Mouse (Mus musculus): Measurements from ENCODE around the gene Snai3. TPM values are rescaled to one million over a fixed set of nuclear protein-coding genes. Genes with fewer than 3 reads are reported as not detected.

The Snai3 gene
- polyA plus RNA-seq, 1 experiment from 2014 or later: not detected

DNA sequence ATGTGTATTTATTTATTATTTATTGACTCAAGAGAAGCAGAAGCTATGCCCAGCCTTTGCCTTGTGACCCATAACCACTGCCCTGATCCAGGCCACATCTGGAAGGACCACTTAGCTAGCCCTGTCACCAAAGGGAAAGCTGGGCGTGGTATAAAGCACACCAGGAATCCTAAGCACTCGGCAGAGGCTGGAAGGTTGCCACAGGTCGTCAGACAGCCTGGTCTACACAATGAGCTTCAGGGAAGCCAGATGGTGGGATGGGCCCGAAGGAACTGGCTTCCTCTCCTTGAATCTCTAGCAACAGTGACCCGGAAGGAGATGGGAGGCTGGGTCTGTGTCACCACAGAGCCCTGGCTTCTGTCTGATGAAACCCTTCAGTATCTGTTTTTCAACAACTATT, 36.9 kb downstream of the Snai3 start:
- no peak overlapping the region for H3K9ac ChIP-seq
- no peak overlapping the region for H3K27ac ChIP-seq
- DNase-seq (ENCODE audit: low spot score): no peak
- no peak for ATAC-seq (ENCODE audit: low FRiP score)
- H3K4me1 ChIP-seq (replicated peaks; ENCODE audit: control insufficient read depth, insufficient read depth, low read length): no peaks in the 10 kb centered on the region
- WGBS: 51% methylated on average over 5 of the region's 5 CpGs
- H3K27me3 ChIP-seq (ENCODE audit: control insufficient read depth, insufficient read depth, low read length): no peaks in the 10 kb centered on the region
- H3K4me2 ChIP-seq (replicated peaks): no peak overlapping the region
- no peaks in the 10 kb centered on the region for H3K9me3 ChIP-seq (ENCODE audit: control insufficient read depth, low read length)
- H3K36me3 ChIP-seq (replicated peaks; ENCODE audit: control insufficient read depth, insufficient read depth): peaks cover 7% of the 10 kb centered on the region
- no peak overlapping the region for H3K4me3 ChIP-seq (replicated peaks; ENCODE audit: low read length)

DNA sequence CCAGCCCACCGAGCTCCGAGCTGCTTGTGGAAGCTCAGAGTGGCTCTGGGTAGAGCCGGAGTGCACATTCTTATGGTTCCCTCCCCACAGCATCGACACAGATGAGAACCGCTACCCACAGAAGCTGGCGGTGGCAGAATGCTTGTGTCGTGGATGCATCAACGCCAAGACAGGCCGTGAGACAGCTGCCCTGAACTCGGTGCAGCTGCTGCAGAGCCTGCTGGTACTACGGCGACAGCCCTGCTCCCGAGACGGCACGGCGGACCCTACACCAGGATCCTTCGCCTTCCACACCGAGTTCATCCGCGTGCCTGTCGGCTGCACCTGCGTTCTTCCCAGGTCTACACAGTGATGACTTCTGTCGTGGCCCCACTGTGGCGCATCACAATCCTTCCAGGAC, 37.3 kb downstream of the Snai3 start:
- ATAC-seq (ENCODE audit: low FRiP score): no peak
- H3K4me3 ChIP-seq (replicated peaks; ENCODE audit: low read length): no peak overlapping the region
- no peak overlapping the region for H3K9ac ChIP-seq
- 85% methylated on average over 24 of the region's 24 CpGs for WGBS
- no peaks in the 10 kb centered on the region for H3K4me1 ChIP-seq (replicated peaks; ENCODE audit: control insufficient read depth, insufficient read depth, low read length)
- no peaks in the 10 kb centered on the region for H3K27me3 ChIP-seq (ENCODE audit: control insufficient read depth, insufficient read depth, low read length)
- H3K9me3 ChIP-seq (ENCODE audit: control insufficient read depth, low read length): no peaks in the 10 kb centered on the region
- H3K4me2 ChIP-seq (replicated peaks): no peak overlapping the region
- H3K27ac ChIP-seq: no peak overlapping the region
- no peak for DNase-seq (ENCODE audit: low spot score)
- peaks cover 12% of the 10 kb centered on the region for H3K36me3 ChIP-seq (replicated peaks; ENCODE audit: control insufficient read depth, insufficient read depth)

DNA sequence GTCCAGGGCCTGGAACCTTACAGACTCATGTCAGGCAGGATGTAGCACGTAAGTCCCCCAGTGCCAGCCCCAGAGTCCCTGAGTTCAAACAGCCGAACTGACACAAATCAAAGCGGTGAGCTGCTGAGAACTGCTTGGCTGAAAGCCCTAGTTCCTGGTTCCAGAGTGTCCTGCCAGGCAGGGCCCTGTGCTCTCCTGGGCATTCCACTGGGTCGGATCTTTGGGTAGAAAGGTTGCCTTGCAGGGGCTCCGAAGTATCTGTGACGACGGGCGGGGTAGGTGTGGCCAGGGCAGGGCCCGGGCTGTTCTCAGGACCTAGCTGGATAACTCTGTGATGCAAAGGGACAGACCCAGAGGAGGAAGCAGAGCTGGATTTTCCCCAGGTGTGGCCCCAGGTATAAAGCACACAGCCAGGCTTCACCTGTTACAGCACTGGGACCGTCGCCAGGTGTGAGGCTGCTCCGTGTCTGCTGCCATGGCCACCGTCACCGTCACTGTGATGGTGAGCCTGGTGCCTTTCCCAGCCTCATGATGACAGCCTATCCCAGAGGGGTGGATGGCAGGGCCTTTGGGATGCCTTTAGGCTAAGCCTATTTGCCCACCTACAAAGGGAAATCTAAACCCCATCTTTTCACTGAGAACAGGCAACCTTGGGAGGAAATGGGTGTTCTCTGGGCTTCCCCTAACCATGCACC, 39.0 kb downstream of the Snai3 start, which contains the start of gene Il17c:
Gene Il17c, plus strand, starts transcription at position 645 of the 695 bp plus-strand sequence.
- no peak within 1 kb of the TSS for H3K4me2 ChIP-seq (replicated peaks)
- H3K9ac ChIP-seq: no peak within 1 kb of the TSS
- H3K36me3 ChIP-seq (replicated peaks; ENCODE audit: control insufficient read depth, insufficient read depth): peaks cover 28% of the 10 kb centered on the region
- no peak within 1 kb of the TSS for H3K27ac ChIP-seq
- no peak for ATAC-seq (ENCODE audit: low FRiP score)
- 85% methylated on average over 14 of the region's 14 CpGs for WGBS
- no peak within 1 kb of the TSS for H3K4me3 ChIP-seq (replicated peaks; ENCODE audit: low read length)
- no peaks in the 10 kb centered on the region for H3K9me3 ChIP-seq (ENCODE audit: control insufficient read depth, low read length)
- H3K4me1 ChIP-seq (replicated peaks; ENCODE audit: control insufficient read depth, insufficient read depth, low read length): no peaks in the 10 kb centered on the region
- no peak for DNase-seq (ENCODE audit: low spot score)
- no peaks in the 10 kb centered on the region for H3K27me3 ChIP-seq (ENCODE audit: control insufficient read depth, insufficient read depth, low read length)

DNA sequence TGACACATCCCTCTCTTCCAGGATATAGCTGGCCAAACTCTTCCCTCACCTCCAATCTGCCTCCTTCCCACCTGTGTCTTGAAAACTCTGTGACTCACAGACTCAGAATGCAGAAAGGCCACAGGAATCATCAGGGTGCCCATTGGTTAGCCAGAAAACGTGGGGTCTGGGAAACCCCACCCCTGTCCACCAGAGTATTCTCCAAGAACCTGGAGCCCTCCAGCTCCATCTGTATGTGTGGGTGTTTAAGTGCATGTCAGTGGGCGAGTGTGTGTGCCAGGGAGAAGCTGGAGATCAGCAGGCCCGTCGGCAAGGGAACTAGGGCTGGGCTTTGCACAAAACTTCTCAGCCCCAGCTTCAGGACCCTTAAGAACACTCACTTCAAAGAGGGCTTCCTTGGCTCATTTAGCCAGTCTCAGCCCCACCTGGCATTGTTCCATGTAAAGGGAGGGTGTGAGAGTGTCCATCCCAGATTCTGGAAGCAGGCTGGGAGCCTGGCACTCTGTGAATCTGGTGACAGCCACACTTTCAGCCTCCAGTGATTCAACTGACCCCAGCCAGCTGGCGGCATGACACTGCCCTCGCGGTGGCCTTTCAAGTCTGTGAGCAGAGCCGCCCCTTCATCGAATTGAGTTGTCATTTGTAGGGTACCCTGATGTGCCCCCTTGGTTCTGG, 40.5 kb downstream of the Snai3 start:
- no peaks in the 10 kb centered on the region for H3K27me3 ChIP-seq (ENCODE audit: control insufficient read depth, insufficient read depth, low read length)
- no peak overlapping the region for H3K4me3 ChIP-seq (replicated peaks; ENCODE audit: low read length)
- no peak for DNase-seq (ENCODE audit: low spot score)
- H3K36me3 ChIP-seq (replicated peaks; ENCODE audit: control insufficient read depth, insufficient read depth): peaks cover 43% of the 10 kb centered on the region
- WGBS: 59% methylated on average over 9 of the region's 9 CpGs
- ATAC-seq (ENCODE audit: low FRiP score): no peak
- H3K4me2 ChIP-seq (replicated peaks): no peak overlapping the region
- H3K9ac ChIP-seq: no peak overlapping the region
- no peak overlapping the region for H3K27ac ChIP-seq
- H3K9me3 ChIP-seq (ENCODE audit: control insufficient read depth, low read length): no peaks in the 10 kb centered on the region
- no peaks in the 10 kb centered on the region for H3K4me1 ChIP-seq (replicated peaks; ENCODE audit: control insufficient read depth, insufficient read depth, low read length)

DNA sequence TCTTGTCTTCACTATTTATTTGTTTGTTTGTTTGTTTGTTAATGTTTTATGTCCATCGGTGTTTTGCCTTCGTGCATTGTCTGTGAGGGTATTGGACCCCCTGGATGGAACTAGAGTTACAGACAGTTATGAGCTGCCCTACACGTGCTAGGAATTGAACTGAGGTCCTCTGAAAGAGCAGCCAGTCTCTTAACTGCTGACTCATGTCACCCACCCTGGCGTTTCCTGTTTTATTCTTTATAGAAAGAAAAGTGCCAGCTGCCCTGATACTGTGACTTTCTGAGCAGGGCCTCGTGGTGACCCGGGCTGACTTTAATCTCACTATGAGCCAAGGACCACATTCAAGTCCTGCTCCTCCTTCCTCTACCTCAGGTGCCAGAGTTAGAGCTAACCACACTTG, 45.0 kb downstream of the Snai3 start:
- H3K27ac ChIP-seq: no peak overlapping the region
- H3K4me1 ChIP-seq (replicated peaks; ENCODE audit: control insufficient read depth, insufficient read depth, low read length): no peaks in the 10 kb centered on the region
- no peaks in the 10 kb centered on the region for H3K9me3 ChIP-seq (ENCODE audit: control insufficient read depth, low read length)
- no peak overlapping the region for H3K4me3 ChIP-seq (replicated peaks; ENCODE audit: low read length)
- no peak overlapping the region for H3K9ac ChIP-seq
- no peak for DNase-seq (ENCODE audit: low spot score)
- no peaks in the 10 kb centered on the region for H3K27me3 ChIP-seq (ENCODE audit: control insufficient read depth, insufficient read depth, low read length)
- 92% methylated on average over 6 of the region's 6 CpGs for WGBS
- ATAC-seq (ENCODE audit: low FRiP score): no peak
- peaks cover 88% of the 10 kb centered on the region for H3K36me3 ChIP-seq (replicated peaks; ENCODE audit: control insufficient read depth, insufficient read depth)
- H3K4me2 ChIP-seq (replicated peaks): no peak overlapping the region

DNA sequence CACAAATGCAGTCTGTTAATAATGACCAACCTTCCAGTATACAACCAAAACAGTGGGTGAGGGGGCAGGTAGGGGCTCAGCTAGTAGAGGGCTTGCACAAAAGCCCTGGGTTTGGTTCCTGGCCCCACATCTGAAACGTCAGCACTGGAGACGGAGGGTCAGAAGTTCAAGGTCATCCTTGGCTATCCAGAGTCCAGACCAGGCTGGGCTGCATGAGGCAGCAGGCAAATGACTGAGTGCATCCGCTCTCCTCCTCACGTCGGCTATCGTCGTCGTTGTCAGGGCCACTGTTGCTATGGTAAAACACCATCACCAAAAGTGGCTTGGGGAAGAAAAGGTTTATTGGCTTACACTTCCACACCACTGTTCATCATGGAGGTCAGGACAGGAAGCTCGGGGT, 46.2 kb downstream of the Snai3 start:
- Histone ChIP-seq H3K27me3 (ENCODE audit: control insufficient read depth, insufficient read depth, low read length) (no peaks in the 10 kb centered on the region), H3K36me3 (replicated peaks; ENCODE audit: control insufficient read depth, insufficient read depth) (peaks cover 99% of the 10 kb centered on the region), H3K4me3 (replicated peaks; ENCODE audit: low read length) (no peak overlapping the region), H3K4me1 (replicated peaks; ENCODE audit: control insufficient read depth, insufficient read depth, low read length) (no peaks in the 10 kb centered on the region), H3K4me2 (replicated peaks) (no peak overlapping the region), H3K9ac (no peak overlapping the region), H3K27ac (no peak overlapping the region), H3K9me3 (ENCODE audit: control insufficient read depth, low read length) (no peaks in the 10 kb centered on the region)
- ATAC-seq (ENCODE audit: low FRiP score) (no peak), DNase-seq (ENCODE audit: low spot score) (no peak)
- WGBS: 89% methylated on average over 9 of the region's 9 CpGs

DNA sequence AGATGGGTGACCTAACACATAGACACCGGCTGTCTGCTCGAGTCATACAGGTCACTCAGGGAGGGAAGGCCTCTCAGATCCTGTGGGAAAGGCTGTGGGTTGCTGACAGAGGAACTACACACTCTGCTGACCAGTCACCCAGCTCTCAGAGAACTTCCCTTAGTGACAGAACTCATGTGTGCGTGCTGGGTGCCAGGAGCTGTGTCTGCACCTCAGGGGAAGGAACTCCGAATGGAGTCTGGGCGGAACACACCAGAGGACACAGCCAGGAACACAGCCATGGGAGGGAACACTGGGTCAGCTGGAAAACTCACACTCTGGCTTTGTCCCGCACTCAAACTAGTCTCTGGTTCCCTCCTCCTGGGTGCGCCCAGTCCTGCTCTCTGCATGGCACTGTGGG, 52.9 kb downstream of the Snai3 start:
- no peak overlapping the region for H3K4me2 ChIP-seq (replicated peaks)
- no peak overlapping the region for H3K27ac ChIP-seq
- H3K4me1 ChIP-seq (replicated peaks; ENCODE audit: control insufficient read depth, insufficient read depth, low read length): no peaks in the 10 kb centered on the region
- WGBS: 96% methylated on average over 7 of the region's 7 CpGs
- no peak overlapping the region for H3K4me3 ChIP-seq (replicated peaks; ENCODE audit: low read length)
- no peaks in the 10 kb centered on the region for H3K9me3 ChIP-seq (ENCODE audit: control insufficient read depth, low read length)
- ATAC-seq (ENCODE audit: low FRiP score): no peak
- no peak overlapping the region for H3K9ac ChIP-seq
- no peaks in the 10 kb centered on the region for H3K27me3 ChIP-seq (ENCODE audit: control insufficient read depth, insufficient read depth, low read length)
- peaks cover 99% of the 10 kb centered on the region for H3K36me3 ChIP-seq (replicated peaks; ENCODE audit: control insufficient read depth, insufficient read depth)
- no peak for DNase-seq (ENCODE audit: low spot score)

DNA sequence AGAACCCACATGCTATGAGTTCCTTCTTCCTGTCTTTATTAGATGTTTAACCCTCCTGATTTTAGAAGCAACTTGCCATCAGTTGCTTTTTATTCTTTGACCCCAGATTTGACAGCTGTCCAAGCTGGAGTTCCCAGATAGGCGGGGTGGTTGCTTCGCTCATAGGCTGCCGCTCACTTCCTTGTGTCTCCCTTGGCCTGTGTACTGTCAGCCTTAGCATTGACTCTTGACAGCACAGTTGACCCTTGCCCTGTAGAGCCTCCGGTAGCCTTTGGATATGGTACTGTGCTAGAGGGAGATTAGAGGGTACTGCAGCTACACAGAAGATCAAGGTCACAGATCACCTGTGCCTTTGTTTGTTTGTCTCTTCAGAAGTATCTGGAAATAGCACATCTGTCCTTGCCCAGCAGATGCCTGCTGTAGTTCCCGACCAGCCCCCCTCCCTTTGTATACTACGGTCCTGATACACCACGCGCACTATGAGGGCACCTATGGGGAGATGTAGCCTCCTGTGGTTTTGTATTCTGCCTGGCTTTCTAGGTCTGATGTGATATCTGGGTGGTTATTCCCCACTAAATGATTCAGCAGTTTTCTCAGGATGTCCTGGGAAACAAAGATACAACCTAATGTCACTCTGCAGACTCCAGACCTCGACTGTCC, 55.3 kb downstream of the Snai3 start:
- H3K4me2 ChIP-seq (replicated peaks): no peak overlapping the region
- ATAC-seq (ENCODE audit: low FRiP score) (no peak), DNase-seq (ENCODE audit: low spot score) (no peak)
- H3K9me3 ChIP-seq (ENCODE audit: control insufficient read depth, low read length): no peaks in the 10 kb centered on the region
- H3K9ac ChIP-seq: no peak overlapping the region
- H3K4me3 ChIP-seq (replicated peaks; ENCODE audit: low read length): no peak overlapping the region
- no peak overlapping the region for H3K27ac ChIP-seq
- peaks cover 99% of the 10 kb centered on the region for H3K36me3 ChIP-seq (replicated peaks; ENCODE audit: control insufficient read depth, insufficient read depth)
- H3K4me1 ChIP-seq (replicated peaks; ENCODE audit: control insufficient read depth, insufficient read depth, low read length): no peaks in the 10 kb centered on the region
- 91% methylated on average over 9 of the region's 9 CpGs for WGBS
- H3K27me3 ChIP-seq (ENCODE audit: control insufficient read depth, insufficient read depth, low read length): no peaks in the 10 kb centered on the region

Measured in hindbrain, embryonic 14.5 days (tissue).